Mouse (Mus musculus) cerebellum, postnatal 4 days (tissue): ENCODE results near the gene Itgav.
A peak's percentile ranks its signal among the peaks of the same experiment; 100 is the strongest.

Experiments used
- DNase-seq, 2 experiments: peaks; one replicate each; pipeline ENCODE4 v3.0.0; 2022; ENCODE audit warnings: low spot score in 2 of 2, mixed read lengths in 1 of 2

The Itgav gene

GRCm38 (mm10) chr2:83723921-83724826 is at the start of gene Itgav:
TSS of gene Itgav (plus strand) at chr2:83724397.
- peak; percentile 56 to 79 for DNase-seq

GRCm38 (mm10) chr2:83674421-83674820 is 49.8 kb upstream of the Itgav start:
- DNase-seq, result no peak

GRCm38 (mm10) chr2:83674896-83675295 is 49.3 kb upstream of the Itgav start:
- no peak for DNase-seq

- DNase-seq, result no peak
Observed at GRCm38 (mm10) chr2:83675681-83676080, 48.5 kb upstream of the Itgav start.

GRCm38 (mm10) chr2:83676226-83676870 is 47.8 kb upstream of the Itgav start:
- no peak for DNase-seq

- DNase-seq, result no peak
Observed at GRCm38 (mm10) chr2:83681332-83681731, 42.9 kb upstream of the Itgav start.

GRCm38 (mm10) chr2:83681785-83682184 is 42.4 kb upstream of the Itgav start:
- DNase-seq, result no peak

GRCm38 (mm10) chr2:83682282-83682681 is 41.9 kb upstream of the Itgav start:
- no peak for DNase-seq

- no peak for DNase-seq
Observed at GRCm38 (mm10) chr2:83683731-83684519, 40.3 kb upstream of the Itgav start.

GRCm38 (mm10) chr2:83684691-83685090 is 39.5 kb upstream of the Itgav start:
- DNase-seq, result no peak

- no peak for DNase-seq
Observed at GRCm38 (mm10) chr2:83690372-83690771, 33.8 kb upstream of the Itgav start.

- DNase-seq, result no peak
Observed at GRCm38 (mm10) chr2:83692651-83693545, 31.3 kb upstream of the Itgav start.

- DNase-seq, result no peak
Observed at GRCm38 (mm10) chr2:83694061-83694460, 30.1 kb upstream of the Itgav start.

- DNase-seq, result no peak
Observed at GRCm38 (mm10) chr2:83695345-83696247, 28.6 kb upstream of the Itgav start.

- no peak for DNase-seq
Observed at GRCm38 (mm10) chr2:83698484-83698883, 25.7 kb upstream of the Itgav start.

- no peak for DNase-seq
Observed at GRCm38 (mm10) chr2:83699324-83699723, 24.9 kb upstream of the Itgav start.

GRCm38 (mm10) chr2:83700667-83701066 is 23.5 kb upstream of the Itgav start:
- no peak for DNase-seq

GRCm38 (mm10) chr2:83702411-83702810 is 21.8 kb upstream of the Itgav start:
- DNase-seq, result no peak

GRCm38 (mm10) chr2:83705580-83706158 is 18.5 kb upstream of the Itgav start:
- no peak for DNase-seq
